Mouse (Mus musculus): ENCODE measurements around the gene Syk.
A peak's percentile ranks its signal among the peaks of the same experiment; 100 is the strongest.

Syk gene

GRCm38 (mm10) chr13:52569194-52569769 lies 13.7 kb upstream of the Syk start:
- DNase-seq (ENCODE audit: low read depth, low spot score): no peak

DNA sequence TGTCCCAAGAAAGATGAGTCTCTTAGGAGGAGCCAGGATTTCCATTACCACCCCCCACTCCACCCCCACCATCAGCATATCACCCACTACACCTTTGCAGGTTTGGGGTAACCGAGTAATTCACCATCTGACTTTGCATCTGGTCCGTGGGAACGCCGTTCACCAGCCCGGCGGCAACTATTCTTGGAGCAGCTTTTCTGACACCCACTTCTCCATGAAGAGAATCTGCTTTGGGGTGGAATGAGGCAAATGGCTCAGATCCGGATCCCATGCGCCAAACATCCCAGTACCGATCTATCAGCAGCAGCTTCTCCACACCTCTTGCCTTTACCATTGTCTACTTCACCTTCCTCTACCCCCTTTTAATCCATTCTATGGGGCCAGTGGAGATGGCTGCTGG lies 12.7 kb upstream of the Syk start:
- DNase-seq (ENCODE audit: low read depth, low spot score): no peak

DNA sequence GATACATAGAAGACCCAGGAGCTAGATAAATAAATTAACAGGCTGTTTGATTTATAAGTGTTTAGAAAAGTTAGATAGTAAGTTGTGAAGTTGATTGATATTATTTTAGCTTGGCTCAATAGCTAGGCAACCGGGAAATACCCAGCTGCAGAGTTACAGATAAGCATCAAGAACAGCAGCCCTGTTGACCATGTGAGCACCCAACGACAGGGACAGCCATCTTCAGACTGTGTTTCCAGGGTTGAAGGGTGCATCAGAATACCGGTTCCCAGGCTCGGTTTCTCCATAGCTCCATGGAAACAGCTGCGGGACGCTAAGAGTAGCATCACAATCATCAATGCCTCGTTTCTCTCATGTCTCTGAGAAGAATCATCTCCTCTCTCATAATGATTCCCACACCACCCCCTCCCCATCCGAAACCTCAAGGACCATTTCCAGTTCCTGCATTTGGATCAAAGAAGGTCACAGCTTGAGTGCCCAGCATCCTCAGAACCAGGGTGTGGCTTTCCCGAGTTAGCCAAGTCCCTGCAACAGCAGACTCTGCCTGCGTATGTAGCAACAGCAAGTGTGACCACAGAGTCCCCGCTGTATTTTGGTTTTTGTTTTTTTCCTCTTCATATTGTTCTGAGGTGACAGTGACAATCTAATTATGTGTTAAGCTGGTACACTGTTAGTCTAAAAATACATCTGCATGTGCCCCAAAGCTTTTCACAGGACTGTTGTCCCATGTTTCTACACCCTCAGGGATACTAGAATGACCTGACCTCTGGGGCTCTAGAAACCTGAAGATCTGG lies 11.2 kb upstream of the Syk start:
- DNase-seq (ENCODE audit: low read depth, low spot score): no peak

DNA sequence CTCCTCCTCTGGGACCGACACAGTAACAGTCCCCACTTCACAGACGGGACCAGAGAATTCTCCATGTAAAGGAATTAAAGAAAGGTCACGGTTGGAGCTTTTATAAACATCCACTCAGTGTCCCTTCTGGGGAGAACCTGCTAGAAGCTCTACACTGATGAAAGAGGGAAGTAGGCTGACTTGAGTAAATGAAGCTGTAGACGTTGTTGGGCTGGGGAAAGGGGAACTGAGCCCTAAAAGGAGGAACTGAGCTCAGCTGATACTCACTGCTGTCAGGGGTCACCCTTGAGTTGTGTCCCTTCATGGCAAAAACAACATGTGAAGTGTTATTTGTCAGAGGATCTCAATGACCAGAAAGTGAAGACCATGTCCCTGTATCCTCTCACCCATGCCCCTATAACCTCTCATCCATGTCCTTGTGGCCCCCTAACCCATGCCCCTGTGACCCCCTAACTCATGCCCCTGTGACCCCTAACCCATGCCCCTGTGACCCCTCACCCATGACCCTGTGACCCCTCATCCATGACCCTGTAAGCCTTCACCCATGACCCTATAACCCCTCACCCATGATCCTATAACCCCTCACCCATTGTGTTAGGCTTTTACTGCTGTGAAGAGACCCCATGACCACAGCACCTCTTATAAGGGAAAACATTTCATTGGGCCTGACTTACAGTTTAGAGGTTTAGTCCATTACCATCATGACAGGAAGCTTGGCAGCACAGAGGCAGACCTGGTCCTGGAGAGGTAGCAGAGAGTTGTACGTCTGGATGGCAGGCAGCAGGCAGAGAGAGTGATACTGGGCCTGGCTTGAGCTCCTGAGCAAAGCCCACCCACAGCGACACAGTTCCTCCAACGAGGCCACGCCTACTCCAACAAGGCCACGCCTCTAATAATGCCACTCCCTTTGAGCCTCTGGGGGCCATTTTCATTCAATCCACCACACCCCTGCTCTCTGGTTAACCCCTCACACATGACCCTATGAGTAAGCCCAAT lies 10.2 kb upstream of the Syk start:
- peak; percentile 91 for DNase-seq (ENCODE audit: low read depth, low spot score)

GRCm38 (mm10) chr13:52574311-52574710 lies 8.7 kb upstream of the Syk start:
- no peak for DNase-seq (ENCODE audit: low read depth, low spot score)

GRCm38 (mm10) chr13:52575483-52575882 lies 7.5 kb upstream of the Syk start:
- DNase-seq (ENCODE audit: low read depth, low spot score): no peak

DNA sequence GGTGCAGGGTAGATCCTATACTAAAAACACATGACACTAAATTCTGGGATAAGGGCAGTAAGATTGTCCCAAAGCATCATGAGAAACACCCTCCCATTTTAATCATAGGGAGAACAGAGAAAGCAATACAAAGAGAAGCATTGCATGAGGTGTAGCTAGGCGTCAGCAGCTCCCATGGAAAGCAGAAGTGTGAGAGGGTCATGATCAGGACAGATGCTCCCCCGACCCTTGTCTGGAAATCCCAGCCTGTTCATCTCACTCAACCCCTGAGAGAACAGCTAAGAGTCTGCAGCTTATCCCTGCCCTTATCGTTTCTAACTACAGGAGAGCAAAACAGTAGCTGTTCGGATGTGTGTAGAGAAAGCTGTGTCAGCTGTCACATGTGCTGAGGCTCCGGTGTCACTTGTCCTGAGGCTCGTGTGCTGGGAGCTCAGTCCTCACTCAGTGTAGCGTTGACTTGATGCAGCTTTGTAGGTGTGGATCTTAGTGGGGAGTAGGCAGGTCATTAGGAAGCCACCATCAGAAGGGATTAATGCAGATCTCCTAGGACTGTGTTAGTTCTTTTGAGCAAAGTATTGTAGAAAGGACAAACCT lies 6.9 kb upstream of the Syk start:
- no peak for DNase-seq (ENCODE audit: low read depth, low spot score)

- no peak for DNase-seq (ENCODE audit: low read depth, low spot score)
Observed at GRCm38 (mm10) chr13:52576841-52577240, 6.1 kb upstream of the Syk start.

DNA sequence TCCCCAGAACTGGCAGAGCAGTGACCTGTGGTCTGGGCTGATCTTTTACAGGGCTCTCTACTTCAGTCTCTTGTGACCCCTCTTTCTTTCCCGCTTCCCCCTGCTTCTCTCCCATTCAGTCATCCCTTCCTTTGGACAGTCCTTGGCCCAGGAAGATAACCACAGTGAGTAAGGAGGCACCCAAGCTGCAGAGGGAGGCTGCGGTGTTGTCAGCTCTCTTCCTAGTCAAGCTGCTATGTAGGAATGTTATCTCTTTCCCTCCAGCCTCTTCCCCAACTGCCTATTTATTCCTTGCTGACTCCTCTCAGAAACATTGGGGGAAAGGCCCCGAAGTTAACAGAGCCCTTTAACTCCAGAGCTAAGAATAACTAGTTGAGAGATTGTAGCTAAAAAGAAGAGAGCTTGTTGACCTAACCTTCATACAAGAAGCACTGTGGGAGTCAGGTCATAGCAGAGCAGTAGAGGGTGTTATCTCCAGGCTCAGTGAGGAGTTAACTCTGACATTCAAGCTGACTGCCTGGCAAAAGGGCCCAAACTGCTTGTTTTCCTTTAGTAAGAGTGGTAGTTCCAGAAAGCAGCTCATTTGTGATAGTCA lies 5.5 kb upstream of the Syk start:
- DNase-seq (ENCODE audit: low read depth, low spot score): no peak

- no peak for DNase-seq (ENCODE audit: low read depth, low spot score)
Observed at GRCm38 (mm10) chr13:52577939-52578338, 5.0 kb upstream of the Syk start.

DNA sequence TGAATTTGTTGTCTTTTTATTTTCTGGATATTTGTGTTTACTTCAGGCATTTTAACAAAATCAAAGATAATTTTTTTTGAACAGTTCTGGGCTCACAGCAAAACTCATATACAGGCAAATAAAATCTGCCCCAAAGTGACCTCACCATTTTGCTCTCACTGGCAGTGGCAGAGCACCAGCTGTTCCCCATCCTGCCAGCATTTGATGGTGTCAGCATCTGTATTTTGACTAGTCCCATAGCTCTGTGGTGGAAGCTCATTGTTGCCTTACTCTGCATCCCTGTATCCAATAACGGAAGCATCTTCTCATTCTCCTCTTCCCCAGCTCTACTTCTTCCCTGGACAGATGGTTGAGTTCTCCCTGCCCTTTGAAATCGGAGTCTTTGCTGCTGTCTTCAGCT lies 4.2 kb upstream of the Syk start:
- DNase-seq (ENCODE audit: low read depth, low spot score): no peak

- no peak for DNase-seq (ENCODE audit: low read depth, low spot score)
Observed at GRCm38 (mm10) chr13:52582506-52582877, 481 bp upstream of the Syk start.

- DNase-seq (ENCODE audit: low read depth, low spot score): no peak
Observed at GRCm38 (mm10) chr13:52583943-52584562, 1.1 kb downstream of the Syk start.

DNA sequence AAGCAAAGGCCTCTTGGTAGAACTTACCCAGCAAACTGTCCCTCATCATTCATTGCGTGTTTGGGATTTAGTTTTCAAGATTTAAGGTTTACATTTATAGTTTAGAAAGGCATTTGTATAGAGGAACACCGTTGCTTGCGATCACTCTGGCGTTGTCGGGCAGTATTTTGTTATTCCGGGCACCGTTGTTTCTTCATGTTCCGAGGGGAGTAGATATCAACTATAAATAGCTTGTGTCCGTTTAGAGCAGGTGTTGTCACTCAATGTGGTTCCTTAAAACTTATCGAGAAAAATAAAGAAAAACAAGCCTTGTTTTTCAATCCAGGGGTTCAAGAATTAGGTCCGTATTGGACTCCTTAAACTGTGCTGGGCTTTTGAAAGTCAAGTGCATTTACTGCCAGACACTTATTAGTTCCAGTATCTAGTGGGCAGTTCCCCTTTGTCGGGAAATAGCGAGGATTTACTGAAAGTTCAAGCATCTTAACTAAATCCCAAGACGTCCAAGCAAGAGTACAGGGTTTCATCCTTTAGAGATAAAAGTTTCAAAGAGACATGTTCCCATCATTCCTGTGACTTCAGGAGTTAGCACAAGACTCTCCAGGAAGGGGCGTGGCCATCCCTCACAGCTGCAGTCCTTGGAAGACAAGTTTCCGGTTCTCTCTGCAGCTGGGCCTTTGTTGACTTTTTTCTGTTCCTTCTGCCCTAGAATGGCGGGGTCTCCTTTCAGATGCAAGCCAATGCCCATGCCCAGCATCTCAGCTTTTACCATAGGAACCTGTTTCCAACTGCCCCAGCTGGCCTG lies 1.9 kb downstream of the Syk start:
- peak; percentile 94 for DNase-seq (ENCODE audit: low read depth, low spot score)

DNA sequence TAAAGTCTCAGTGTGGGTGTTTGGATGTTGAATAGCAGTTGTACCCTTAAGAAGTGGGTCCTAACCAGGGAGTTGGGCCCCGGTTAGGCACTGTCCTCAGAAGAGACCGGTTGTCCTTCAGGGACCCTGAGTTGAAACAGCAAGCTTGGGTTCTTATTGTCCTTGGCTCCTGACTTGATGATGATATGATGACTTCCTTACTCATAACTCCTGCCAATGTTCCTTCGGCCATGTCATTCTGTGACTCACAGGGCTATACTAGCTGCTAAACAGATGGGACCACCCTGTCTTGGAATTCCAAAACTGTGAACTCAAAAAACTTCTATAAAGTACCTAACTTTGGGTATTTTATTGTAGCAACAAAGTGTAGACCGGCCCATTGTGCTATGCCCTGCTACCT lies 4.8 kb downstream of the Syk start:
- no peak for DNase-seq (ENCODE audit: low read depth, low spot score)

DNA sequence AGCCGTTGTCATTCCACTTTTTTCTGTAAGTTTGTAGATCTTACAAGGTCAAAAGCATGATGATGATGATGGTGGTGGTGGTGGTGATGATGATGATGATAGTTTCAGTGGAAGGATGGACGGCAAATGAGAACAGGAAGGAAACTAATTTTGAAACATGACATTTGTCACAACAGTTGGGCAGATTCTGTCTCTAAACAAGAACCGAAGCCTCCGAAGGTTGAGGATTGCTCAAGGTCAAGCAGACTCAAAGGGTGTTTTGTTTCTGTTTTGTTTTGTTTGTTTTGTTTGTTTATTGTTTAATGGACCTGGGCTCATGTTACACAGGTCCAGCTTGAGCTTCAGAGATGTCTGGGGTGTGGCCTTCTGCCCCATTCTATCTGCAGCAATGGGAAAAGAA lies 6.1 kb downstream of the Syk start:
- DNase-seq (ENCODE audit: low read depth, low spot score): peak; percentile 42

DNA sequence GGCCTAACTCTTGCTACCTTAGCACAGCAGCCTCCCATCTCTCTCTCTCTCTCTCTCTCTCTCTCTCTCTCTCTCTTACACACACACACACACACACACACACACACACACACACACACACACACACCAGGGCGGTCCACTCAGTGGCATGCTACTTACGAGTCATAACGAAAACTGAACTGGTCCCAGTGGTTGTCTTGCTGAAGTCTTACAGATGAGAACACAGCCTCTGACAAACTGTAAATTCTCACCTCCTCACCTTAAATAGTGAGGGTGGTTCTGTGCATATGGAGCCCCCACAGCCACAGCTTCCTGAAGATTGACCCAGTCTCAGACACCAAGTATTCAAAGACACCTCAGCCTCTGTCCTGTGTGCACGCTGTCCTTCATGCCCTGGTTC lies 8.9 kb downstream of the Syk start:
- DNase-seq (ENCODE audit: low read depth, low spot score): no peak

DNA sequence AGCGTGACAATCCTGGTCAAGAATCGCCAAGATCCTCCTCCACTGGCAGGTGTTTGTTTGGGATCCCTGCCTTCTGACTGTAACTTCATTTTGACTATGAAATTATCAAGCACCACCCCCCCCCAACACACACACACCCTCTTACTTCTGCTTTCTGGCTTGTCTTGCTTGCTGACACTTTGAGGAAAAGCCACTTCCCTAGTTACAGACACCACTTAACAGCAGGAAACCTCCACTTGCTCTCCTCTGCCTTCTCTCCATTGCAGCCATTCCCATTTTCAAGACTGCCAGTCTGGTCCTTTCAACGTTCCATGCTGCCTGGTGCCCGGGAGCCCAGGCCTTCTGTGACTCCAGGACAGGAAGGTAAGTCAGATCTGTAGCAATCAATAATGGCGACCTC lies 13.7 kb downstream of the Syk start:
- no peak for DNase-seq (ENCODE audit: low read depth, low spot score)

DNA sequence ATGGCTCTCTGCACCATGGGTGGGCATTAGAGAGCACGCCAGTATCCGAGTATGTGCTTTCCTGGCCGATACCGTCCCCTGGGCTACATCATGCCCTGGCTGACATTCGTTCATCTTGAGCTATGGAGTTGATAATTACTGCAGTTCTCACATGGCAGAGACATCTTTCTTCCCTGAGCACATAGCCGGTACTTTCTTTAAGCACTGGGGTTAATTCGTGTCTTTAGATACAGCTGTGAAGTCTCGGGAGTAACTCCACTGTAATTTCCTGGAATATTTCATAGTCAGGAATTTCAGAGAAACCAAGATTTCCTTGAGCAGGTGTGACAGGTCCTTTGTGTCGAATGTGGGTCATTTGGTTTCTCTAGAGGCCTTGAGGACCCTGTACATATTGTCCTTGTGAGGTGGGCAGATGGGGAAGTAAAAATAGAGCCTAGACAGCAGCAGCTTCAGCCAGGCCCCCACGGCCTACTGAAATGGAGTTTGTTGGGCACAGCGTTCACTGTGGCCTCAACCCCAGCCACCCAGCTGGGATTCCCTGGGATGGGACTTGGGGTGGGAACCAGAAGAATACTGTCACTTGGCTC lies 14.2 kb downstream of the Syk start:
- DNase-seq (ENCODE audit: low read depth, low spot score): no peak

- no peak for DNase-seq (ENCODE audit: low read depth, low spot score)
Observed at GRCm38 (mm10) chr13:52598233-52598632, 15.3 kb downstream of the Syk start.
